In the genomic region with DNA sequence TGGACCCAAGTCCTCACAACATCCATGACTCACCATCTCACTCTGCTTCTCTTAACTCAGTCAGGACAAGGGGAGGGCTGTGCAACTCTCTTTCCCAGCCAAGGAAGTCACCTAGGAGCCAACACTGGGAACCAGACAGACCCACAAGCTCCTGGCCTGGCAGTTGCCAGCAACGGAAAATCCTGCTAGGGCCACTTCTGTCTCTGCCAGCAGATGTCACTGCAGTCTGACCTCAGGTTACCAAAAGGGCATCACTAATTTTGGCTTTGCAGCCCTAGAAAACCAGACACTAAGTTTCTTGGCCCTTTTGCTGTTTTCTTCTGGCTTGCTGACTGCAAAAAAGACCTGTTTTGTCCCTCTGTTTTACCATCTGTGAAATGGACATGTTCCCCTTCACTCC, we compare ENCODE assay signal across 8 mouse cellular contexts.
DNase-seq lines count a peak whose midpoint lies in the region; ATAC-seq lines count a peak whose summit lies in the region.

No protein-coding gene starts in this region.

- no peak overlapping the region for H3K4me2 ChIP-seq in hindbrain, embryonic 14.5 days (replicated peaks)

- H3K4me1 ChIP-seq in hindbrain, embryonic 10.5 days (replicated peaks) = peaks cover 14% of the 10 kb centered on the region
- H3K4me1 ChIP-seq in hindbrain, embryonic 14.5 days (replicated peaks; ENCODE audit: control insufficient read depth, insufficient read depth, low read length) = 0 out of 2 replicates have a peak, but pooled peaks cover 5% of the 10 kb centered on the region

- H3K36me3 ChIP-seq in hindbrain, embryonic 10.5 days = no peaks in the 10 kb centered on the region
- no peaks in the 10 kb centered on the region for H3K36me3 ChIP-seq in hindbrain, embryonic 14.5 days (replicated peaks; ENCODE audit: control insufficient read depth, insufficient read depth)

- H3K27me3 ChIP-seq in hindbrain, embryonic 10.5 days (ENCODE audit: insufficient read depth, poor library complexity, severe bottlenecking) = peaks cover 71% of the 10 kb centered on the region
- no peaks in the 10 kb centered on the region; the same call in 1 of the 2 replicates for H3K27me3 ChIP-seq in hindbrain, embryonic 14.5 days (ENCODE audit: control insufficient read depth, insufficient read depth, low read length)

- no peak overlapping the region for H3K4me3 ChIP-seq in hindbrain, embryonic 10.5 days
- no peak overlapping the region for H3K4me3 ChIP-seq in hindbrain, embryonic 14.5 days (replicated peaks; ENCODE audit: low read length)

- H3K9ac ChIP-seq in hindbrain, embryonic 14.5 days = no peak overlapping the region

- ATAC-seq in hindbrain, embryonic 14.5 days (ENCODE audit: low FRiP score) = no peak

- no peak overlapping the region for H3K27ac ChIP-seq in hindbrain, embryonic 10.5 days
- no peak overlapping the region for H3K27ac ChIP-seq in hindbrain, embryonic 14.5 days

- DNase-seq in hindbrain, embryonic 10.5 days (ENCODE audit: low spot score) = peak; percentile 39
- DNase-seq in hindbrain, embryonic 14.5 days (ENCODE audit: low spot score) = no peak
- DNase-seq in B cell, adult 2 months = peak; percentile 50 to 57
- peak; percentile 15 for DNase-seq in adrenal gland, postnatal 25 days
- DNase-seq in gastrocnemius, postnatal 14 days = peak; percentile 29
- DNase-seq in lung, postnatal 36 days = peak; percentile 56
- DNase-seq in yolk sac, embryonic 10.5 days (ENCODE audit: low spot score) = no peak
- DNase-seq in layer of hippocampus, adult 9-10 months (ENCODE audit: low spot score) = no peak

- intact Hi-C loops in gastrocnemius, postnatal 14 days (cut with DNase I; ENCODE audit: low total_unique reads) = no loop called here

- WGBS in hindbrain, embryonic 10.5 days = 8% methylated on average over 1 of the region's 1 CpGs
- WGBS in hindbrain, embryonic 14.5 days = 10% methylated on average over 1 of the region's 1 CpGs

- H3K9me3 ChIP-seq in hindbrain, embryonic 10.5 days = no peaks in the 10 kb centered on the region
- H3K9me3 ChIP-seq in hindbrain, embryonic 14.5 days (ENCODE audit: control insufficient read depth, low read length) = no peaks in the 10 kb centered on the region

Comparison
In these comparisons a context has a peak if more than half of its experiments do, and no peak if none do; other contexts are left out.
1. DNase-seq: peak in hindbrain, embryonic 10.5 days (single experiment), B cell, adult 2 months (2 of 2), adrenal gland, postnatal 25 days (single experiment), gastrocnemius, postnatal 14 days (single experiment) and lung, postnatal 36 days (single experiment); none in hindbrain, embryonic 14.5 days (single experiment), yolk sac, embryonic 10.5 days (single experiment) and layer of hippocampus, adult 9-10 months (single experiment).